ENCODE assay signal across 15 mouse cellular contexts in genomic region chr5:59893952-59894724, GRCm38 (mm10).
"Had no signal": no experiment of that assay in that cellular context is flagged by ENCODE, and none has a peak within 500 bp of the region (broad histone marks: within the 10 kb centered on the region; RNA-seq: fewer than 3 reads in every experiment).

No protein-coding gene starts in this region.

- H3K4me2 ChIP-seq: kidney, embryonic 15.5 days; limb, embryonic 15.5 days; liver, embryonic 12.5 days; lung, embryonic 14.5 days; stomach, embryonic 15.5 days had no signal

- ATAC-seq: liver, embryonic 12.5 days had no signal

- H3K4me1 ChIP-seq: kidney, embryonic 15.5 days; limb, embryonic 15.5 days; liver, embryonic 12.5 days; midbrain, embryonic 10.5 days; stomach, embryonic 15.5 days had no signal

- H3K27ac ChIP-seq: kidney, embryonic 15.5 days; limb, embryonic 15.5 days; liver, embryonic 12.5 days; midbrain, embryonic 10.5 days; stomach, embryonic 15.5 days had no signal

- H3K9me3 ChIP-seq: kidney, embryonic 15.5 days; limb, embryonic 15.5 days; liver, embryonic 12.5 days; midbrain, embryonic 10.5 days; stomach, embryonic 15.5 days had no signal

- H3K36me3 ChIP-seq: kidney, embryonic 15.5 days; limb, embryonic 15.5 days; liver, embryonic 12.5 days; midbrain, embryonic 10.5 days; stomach, embryonic 15.5 days had no signal

- H3K9ac ChIP-seq: kidney, embryonic 15.5 days; limb, embryonic 15.5 days; liver, embryonic 12.5 days; lung, embryonic 14.5 days; stomach, embryonic 15.5 days had no signal

- H3K27me3 ChIP-seq: kidney, embryonic 15.5 days; limb, embryonic 15.5 days; liver, embryonic 12.5 days; stomach, embryonic 15.5 days had no signal

- H3K4me3 ChIP-seq: kidney, embryonic 15.5 days; limb, embryonic 15.5 days; liver, embryonic 12.5 days; midbrain, embryonic 10.5 days; myocyte; stomach, embryonic 15.5 days had no signal

- DNase-seq: kidney, postnatal 25 days; layer of hippocampus, postnatal 36 days; lung, embryonic 14.5 days; lung, postnatal 10 days; lung, postnatal 4 days; midbrain, embryonic 14.5 days; retina, postnatal 1 day; right cerebral cortex, postnatal 4 days; thymus, postnatal 4 days had no signal
